Mouse (Mus musculus) spleen, adult 12 weeks (tissue): ENCODE data around the gene Mboat2.

Experiments
- DNase-seq: peaks from one replicate; pipeline ENCODE4 v3.0.0; 2022; ENCODE audit warnings: low spot score

Mboat2 gene

GRCm38 (mm10) chr12:24899636-24900035 is 69.0 kb downstream of the Mboat2 start:
- no peak for DNase-seq

GRCm38 (mm10) chr12:24902736-24903135 is 72.1 kb downstream of the Mboat2 start:
- no peak for DNase-seq

GRCm38 (mm10) chr12:24907894-24908293 is 77.2 kb downstream of the Mboat2 start:
- no peak for DNase-seq

GRCm38 (mm10) chr12:24909679-24910078 is 79.0 kb downstream of the Mboat2 start:
- DNase-seq = no peak

- DNase-seq = no peak
These were observed 81.5 kb downstream of the Mboat2 start for GRCm38 (mm10) chr12:24912174-24912573.

GRCm38 (mm10) chr12:24912876-24913275 is 82.2 kb downstream of the Mboat2 start:
- no peak for DNase-seq

GRCm38 (mm10) chr12:24918575-24919262 is 88.0 kb downstream of the Mboat2 start:
- DNase-seq = no peak

- DNase-seq = no peak
These were observed 90.2 kb downstream of the Mboat2 start for GRCm38 (mm10) chr12:24920861-24921260.

GRCm38 (mm10) chr12:24924003-24924402 is 93.3 kb downstream of the Mboat2 start:
- DNase-seq = no peak

- DNase-seq = no peak
These were observed 94.6 kb downstream of the Mboat2 start for GRCm38 (mm10) chr12:24925276-24925675.

GRCm38 (mm10) chr12:24925684-24926083 is 95.0 kb downstream of the Mboat2 start:
- no peak for DNase-seq

- DNase-seq = no peak
These were observed 97.5 kb downstream of the Mboat2 start for GRCm38 (mm10) chr12:24928051-24928748.

- no peak for DNase-seq
These were observed 98.4 kb downstream of the Mboat2 start for GRCm38 (mm10) chr12:24929043-24929442.

GRCm38 (mm10) chr12:24930760-24931159 is 100.1 kb downstream of the Mboat2 start:
- DNase-seq = no peak

- no peak for DNase-seq
These were observed 101.4 kb downstream of the Mboat2 start for GRCm38 (mm10) chr12:24932120-24932519.

GRCm38 (mm10) chr12:24933206-24933775 is 102.6 kb downstream of the Mboat2 start:
- no peak for DNase-seq

GRCm38 (mm10) chr12:24933996-24934395 is 103.3 kb downstream of the Mboat2 start:
- DNase-seq = no peak

- DNase-seq = no peak
These were observed 105.6 kb downstream of the Mboat2 start for GRCm38 (mm10) chr12:24936281-24936680.

- peak; percentile 38 for DNase-seq
These were observed 108.7 kb downstream of the Mboat2 start for GRCm38 (mm10) chr12:24939372-24939771.

- peak; percentile 37 for DNase-seq
These were observed 112.1 kb downstream of the Mboat2 start for GRCm38 (mm10) chr12:24942619-24943287.

- DNase-seq = no peak
These were observed 112.7 kb downstream of the Mboat2 start for GRCm38 (mm10) chr12:24943427-24943826.

GRCm38 (mm10) chr12:24944597-24944996 is 113.9 kb downstream of the Mboat2 start:
- no peak for DNase-seq

- no peak for DNase-seq
These were observed 116.4 kb downstream of the Mboat2 start for GRCm38 (mm10) chr12:24947065-24947464.
